Mouse (Mus musculus): ENCODE data around the gene Bmf.

The Bmf gene

GRCm38 (mm10) chr2:118545242-118546103 lies 4.0 kb downstream of the Bmf start:
- peak; percentile 72 for DNase-seq (ENCODE audit: low read depth, low spot score)

- DNase-seq (ENCODE audit: low read depth, low spot score): peak; percentile 65
These were observed 5.3 kb downstream of the Bmf start for GRCm38 (mm10) chr2:118543893-118544799.

- DNase-seq (ENCODE audit: low read depth, low spot score): no peak
These were observed 6.4 kb downstream of the Bmf start for GRCm38 (mm10) chr2:118542971-118543573.

GRCm38 (mm10) chr2:118541716-118542115 lies 7.8 kb downstream of the Bmf start:
- DNase-seq (ENCODE audit: low read depth, low spot score): no peak

GRCm38 (mm10) chr2:118540691-118541117 lies 8.8 kb downstream of the Bmf start:
- DNase-seq (ENCODE audit: low read depth, low spot score): no peak

- DNase-seq (ENCODE audit: low read depth, low spot score): no peak
These were observed 9.5 kb downstream of the Bmf start for GRCm38 (mm10) chr2:118539881-118540516.

GRCm38 (mm10) chr2:118539040-118539439 lies 10.4 kb downstream of the Bmf start:
- DNase-seq (ENCODE audit: low read depth, low spot score): no peak

GRCm38 (mm10) chr2:118537226-118537625 lies 12.3 kb downstream of the Bmf start:
- DNase-seq (ENCODE audit: low read depth, low spot score): no peak

GRCm38 (mm10) chr2:118536553-118536952 lies 12.9 kb downstream of the Bmf start:
- DNase-seq (ENCODE audit: low read depth, low spot score): no peak

- no peak for DNase-seq (ENCODE audit: low read depth, low spot score)
These were observed 13.4 kb downstream of the Bmf start for GRCm38 (mm10) chr2:118536111-118536510.

- no peak for DNase-seq (ENCODE audit: low read depth, low spot score)
These were observed 15.5 kb downstream of the Bmf start for GRCm38 (mm10) chr2:118533969-118534368.

- peak; percentile 83 for DNase-seq (ENCODE audit: low read depth, low spot score)
These were observed 16.4 kb downstream of the Bmf start for GRCm38 (mm10) chr2:118532855-118533675.

GRCm38 (mm10) chr2:118532401-118532800 lies 17.1 kb downstream of the Bmf start:
- DNase-seq (ENCODE audit: low read depth, low spot score): no peak

GRCm38 (mm10) chr2:118529466-118530181 lies 19.9 kb downstream of the Bmf start:
- DNase-seq (ENCODE audit: low read depth, low spot score): no peak

- no peak for DNase-seq (ENCODE audit: low read depth, low spot score)
These were observed 22.9 kb downstream of the Bmf start for GRCm38 (mm10) chr2:118526545-118526944.

GRCm38 (mm10) chr2:118524811-118525210 lies 24.7 kb downstream of the Bmf start:
- DNase-seq (ENCODE audit: low read depth, low spot score): no peak

- DNase-seq (ENCODE audit: low read depth, low spot score): no peak
These were observed 26.2 kb downstream of the Bmf start for GRCm38 (mm10) chr2:118523163-118523730.

- no peak for DNase-seq (ENCODE audit: low read depth, low spot score)
These were observed 27.2 kb downstream of the Bmf start for GRCm38 (mm10) chr2:118522265-118522664.

Measured in embryo, embryonic 11.5 days (tissue).